Mouse (Mus musculus) brain, adult 10 weeks (tissue): ENCODE results near the gene Gm8890. TPM values are rescaled to one million over a fixed set of nuclear protein-coding genes. Genes with fewer than 3 reads are reported as not detected.

Experiments used
- polyA plus RNA-seq: library from polyadenylated mRNA; stranded (reverse); fragments of 350-450 nt; fragmentation: Illumina TruSeq; extraction: RNeasy Lipid Tissue Mini Kit (QIAGEN cat#74804); gene quantifications from one replicate; pipeline ENCODE4 v1.2.3, GENCODE M21; 2015; ENCODE audit warnings: low read depth, low replicate concordance

The Gm8890 gene
- polyA plus RNA-seq, result not detected

DNA sequence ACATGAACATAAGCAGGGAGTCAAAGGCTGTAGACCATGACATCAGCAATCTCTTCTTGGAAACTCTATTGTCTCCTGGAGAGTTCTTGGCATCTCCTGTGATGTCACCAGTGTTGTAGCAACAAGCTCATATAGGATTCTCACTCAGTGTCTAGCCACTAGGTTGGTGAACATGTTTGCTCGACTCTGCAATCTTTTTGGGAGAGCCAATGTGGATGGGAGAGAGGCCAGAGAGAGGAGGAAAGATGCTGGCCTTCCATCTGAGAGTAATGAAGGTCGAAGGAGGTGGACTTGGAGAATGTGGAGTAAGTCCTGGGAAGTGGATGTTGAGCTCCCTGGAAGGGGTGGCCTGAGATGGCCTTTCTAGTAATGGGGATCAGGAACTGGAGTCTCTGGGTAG is at the start of gene Gm8890:
Gm8890 (plus strand) TSS at position 301 of the 400 bp plus-strand sequence.

Other genes with a start within 250 kb of the Gm8890 start
- not detected for gene Gm8879, start 128.4 kb upstream of the Gm8890 start, polyA plus RNA-seq
- gene Gm5861, start 73.0 kb upstream of the Gm8890 start, polyA plus RNA-seq, result not detected
- gene Speer1, start 85.5 kb downstream of the Gm8890 start, polyA plus RNA-seq, result not detected
- not detected for gene Gm8897, start 160.4 kb downstream of the Gm8890 start, polyA plus RNA-seq
- not detected for gene Gm8906, start 246.7 kb downstream of the Gm8890 start, polyA plus RNA-seq